Mouse (Mus musculus) activated CD4-positive, CD25-positive, alpha-beta regulatory T cell, adult 4 months (primary cell): ENCODE measurements around the gene Rhoq. TPM values are rescaled to one million over a fixed set of nuclear protein-coding genes. Genes with fewer than 3 reads are reported as not detected.

Experiments used
- ATAC-seq: one replicate; pipeline ENCODE4 v1.8.0; 2017
- polyA plus RNA-seq, 2 experiments: library from polyadenylated mRNA; unstranded; fragments of 100-300 nt; shearing (Covaris generic); gene quantifications; one replicate each; pipeline ENCODE4 v1.2.1; 2017

Gene Rhoq
- polyA plus RNA-seq: 1 to 10 TPM; 3.3 to 3.8 TPM

GRCm38 (mm10) chr17:86962894-86963585 is at the start of gene Rhoq:
Gene Rhoq, plus strand, starts transcription at chr17:86963082.
- ATAC-seq: peak; percentile 41

- ATAC-seq: no peak
Measured at GRCm38 (mm10) chr17:86915540-86915939, 47.3 kb upstream of the Rhoq start.

- ATAC-seq: no peak
Measured at GRCm38 (mm10) chr17:86917048-86917447, 45.8 kb upstream of the Rhoq start, which contains the start of gene Tmem247. Gene Tmem247, plus strand, starts transcription at chr17:86917348.

GRCm38 (mm10) chr17:86918786-86919185 is 44.1 kb upstream of the Rhoq start:
- no peak for ATAC-seq

GRCm38 (mm10) chr17:86919729-86920128 is 43.2 kb upstream of the Rhoq start:
- ATAC-seq: no peak

- no peak for ATAC-seq
Measured at GRCm38 (mm10) chr17:86924679-86925078, 38.2 kb upstream of the Rhoq start.

- no peak for ATAC-seq
Measured at GRCm38 (mm10) chr17:86926836-86927235, 36.0 kb upstream of the Rhoq start.

GRCm38 (mm10) chr17:86929355-86929754 is 33.5 kb upstream of the Rhoq start:
- no peak for ATAC-seq

GRCm38 (mm10) chr17:86929981-86930380 is 32.9 kb upstream of the Rhoq start:
- no peak for ATAC-seq

- ATAC-seq: no peak
Measured at GRCm38 (mm10) chr17:86932896-86933295, 30.0 kb upstream of the Rhoq start.

GRCm38 (mm10) chr17:86937064-86937463 is 25.8 kb upstream of the Rhoq start:
- no peak for ATAC-seq

GRCm38 (mm10) chr17:86937497-86938155 is 25.3 kb upstream of the Rhoq start:
- ATAC-seq: peak; percentile 75

GRCm38 (mm10) chr17:86938683-86939082 is 24.2 kb upstream of the Rhoq start:
- ATAC-seq: no peak

- ATAC-seq: no peak
Measured at GRCm38 (mm10) chr17:86942112-86942511, 20.8 kb upstream of the Rhoq start.

GRCm38 (mm10) chr17:86943158-86943557 is 19.7 kb upstream of the Rhoq start:
- no peak for ATAC-seq

GRCm38 (mm10) chr17:86946078-86946477 is 16.8 kb upstream of the Rhoq start:
- ATAC-seq: no peak

- ATAC-seq: no peak
Measured at GRCm38 (mm10) chr17:86947840-86948796, 14.8 kb upstream of the Rhoq start, which contains the start of gene Atp6v1e2. Gene Atp6v1e2, minus strand, starts transcription at chr17:86947897.

GRCm38 (mm10) chr17:86948801-86949200 is 14.1 kb upstream of the Rhoq start:
- no peak for ATAC-seq

GRCm38 (mm10) chr17:86957239-86957638 is 5.6 kb upstream of the Rhoq start:
- no peak for ATAC-seq

- ATAC-seq: peak; percentile 71
Measured at GRCm38 (mm10) chr17:86957968-86958367, 4.9 kb upstream of the Rhoq start.

GRCm38 (mm10) chr17:86961301-86961841 is 1.5 kb upstream of the Rhoq start:
- ATAC-seq: no peak

GRCm38 (mm10) chr17:86962297-86962893 is 487 bp upstream of the Rhoq start:
- peak; percentile 64 for ATAC-seq
